ENCODE assay signal across 12 mouse cellular contexts in the genomic region with DNA sequence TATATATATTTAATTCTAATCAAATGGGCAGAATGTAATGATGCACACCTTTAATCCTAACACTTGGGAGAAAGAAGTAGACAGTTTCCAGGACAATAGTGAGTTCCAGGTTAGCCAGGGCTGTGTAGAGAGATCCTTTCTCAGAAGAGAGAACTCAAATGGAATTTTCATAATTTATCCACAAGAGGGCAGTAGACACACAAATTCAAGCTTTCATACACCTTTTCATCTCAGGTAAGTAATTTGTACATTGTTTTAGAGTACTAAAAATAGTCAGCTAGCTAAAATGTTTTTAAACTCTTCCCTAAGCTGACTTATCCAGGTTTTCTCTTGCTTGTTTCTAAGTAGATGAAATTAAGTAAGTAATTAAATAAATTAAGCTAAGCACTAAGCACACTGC. TPM values are rescaled to one million over a fixed set of nuclear protein-coding genes. Genes with fewer than 3 reads are reported as not detected.
A peak's percentile ranks its signal among the peaks of the same experiment; 100 is the strongest.
DNase-seq lines count a peak whose midpoint lies in the region; ATAC-seq and TF ChIP-seq lines count a peak whose summit lies in the region.
"Had no signal": no experiment of that assay in that cellular context is flagged by ENCODE, and none has a peak within 500 bp of the region (broad histone marks: within the 10 kb centered on the region; RNA-seq: fewer than 3 reads in every experiment).

No protein-coding gene starts in this region.

- no peaks in the 10 kb centered on the region for H3K27me3 ChIP-seq in hindbrain, embryonic 14.5 days (ENCODE audit: control insufficient read depth, insufficient read depth, low read length)
- no peaks in the 10 kb centered on the region for H3K27me3 ChIP-seq in hindbrain, embryonic 11.5 days (ENCODE audit: control insufficient read depth, insufficient read depth, low read length)
- no peaks in the 10 kb centered on the region for H3K27me3 ChIP-seq in midbrain, embryonic 14.5 days (ENCODE audit: control insufficient read depth, insufficient read depth, low read length)
- H3K27me3 ChIP-seq in midbrain, embryonic 10.5 days (ENCODE audit: low read depth, poor library complexity, severe bottlenecking): no peaks in the 10 kb centered on the region
- no peaks in the 10 kb centered on the region for H3K27me3 ChIP-seq in forebrain, embryonic 11.5 days (ENCODE audit: control insufficient read depth, insufficient read depth, low read length)
- H3K27me3 ChIP-seq: heart, embryonic 13.5 days; kidney, embryonic 15.5 days had no signal

- no peak for TF ChIP-seq CTCF in brain, embryonic 14.5 days (IDR thresholded peaks at IDR 0.05; ENCODE audit: borderline replicate concordance, extremely low read depth, insufficient read depth, insufficient read length)

- no peak overlapping the region for H3K4me3 ChIP-seq in hindbrain, embryonic 14.5 days (replicated peaks; ENCODE audit: low read length)
- H3K4me3 ChIP-seq in hindbrain, embryonic 11.5 days (ENCODE audit: low read depth, low read length): no peak overlapping the region
- no peak overlapping the region for H3K4me3 ChIP-seq in midbrain, embryonic 14.5 days (replicated peaks; ENCODE audit: low read depth, low read length)
- no peak overlapping the region for H3K4me3 ChIP-seq in midbrain, embryonic 10.5 days
- H3K4me3 ChIP-seq in forebrain, embryonic 11.5 days (ENCODE audit: low read depth, low read length): no peak overlapping the region
- H3K4me3 ChIP-seq: heart, embryonic 13.5 days; kidney, embryonic 15.5 days had no signal

- no peak overlapping the region for H3K4me2 ChIP-seq in hindbrain, embryonic 14.5 days (replicated peaks)
- no peak overlapping the region for H3K4me2 ChIP-seq in hindbrain, embryonic 11.5 days (replicated peaks; ENCODE audit: low read depth, low read length)
- no peak overlapping the region for H3K4me2 ChIP-seq in midbrain, embryonic 14.5 days (ENCODE audit: low read length)
- no peak overlapping the region for H3K4me2 ChIP-seq in forebrain, embryonic 11.5 days (ENCODE audit: low read depth, low read length, severe bottlenecking)
- H3K4me2 ChIP-seq: heart, embryonic 13.5 days; kidney, embryonic 15.5 days had no signal

- H3K4me1 ChIP-seq in hindbrain, embryonic 14.5 days (replicated peaks; ENCODE audit: control insufficient read depth, insufficient read depth, low read length): peaks cover under 1% of the 10 kb centered on the region; the same call in 1 of the 2 replicates
- H3K4me1 ChIP-seq in hindbrain, embryonic 11.5 days (replicated peaks; ENCODE audit: control insufficient read depth, insufficient read depth, low read length): no peaks in the 10 kb centered on the region; the same call in 1 of the 2 replicates
- H3K4me1 ChIP-seq in midbrain, embryonic 14.5 days (ENCODE audit: control insufficient read depth, insufficient read depth, low read length): peaks cover under 1% of the 10 kb centered on the region; the same call in 1 of the 2 replicates
- H3K4me1 ChIP-seq in midbrain, embryonic 10.5 days: peaks cover 7% of the 10 kb centered on the region
- H3K4me1 ChIP-seq in forebrain, embryonic 11.5 days (replicated peaks; ENCODE audit: control insufficient read depth, insufficient read depth, low read length): no peaks in the 10 kb centered on the region

- H3K9me3 ChIP-seq in hindbrain, embryonic 14.5 days (ENCODE audit: control insufficient read depth, low read length): no peaks in the 10 kb centered on the region
- no peaks in the 10 kb centered on the region for H3K9me3 ChIP-seq in hindbrain, embryonic 11.5 days (ENCODE audit: control insufficient read depth, low read length)
- H3K9me3 ChIP-seq in midbrain, embryonic 14.5 days (ENCODE audit: control insufficient read depth, low read length): no peaks in the 10 kb centered on the region
- H3K9me3 ChIP-seq in midbrain, embryonic 10.5 days (replicated peaks): no peaks in the 10 kb centered on the region
- H3K9me3 ChIP-seq in forebrain, embryonic 11.5 days (ENCODE audit: control insufficient read depth, low read length): no peaks in the 10 kb centered on the region
- H3K9me3 ChIP-seq: heart, embryonic 13.5 days; kidney, embryonic 15.5 days had no signal

- no peak for ATAC-seq in hindbrain, embryonic 14.5 days (ENCODE audit: low FRiP score)
- ATAC-seq in hindbrain, embryonic 11.5 days (ENCODE audit: low FRiP score): no peak
- no peak for ATAC-seq in midbrain, embryonic 14.5 days (ENCODE audit: low FRiP score, low TSS enrichment)
- no peak for ATAC-seq in forebrain, embryonic 11.5 days (replicated peaks; ENCODE audit: low FRiP score)

- H3K9ac ChIP-seq in hindbrain, embryonic 14.5 days: no peak overlapping the region
- H3K9ac ChIP-seq in hindbrain, embryonic 11.5 days (ENCODE audit: low read depth, low read length): no peak overlapping the region
- no peak overlapping the region for H3K9ac ChIP-seq in midbrain, embryonic 14.5 days (replicated peaks; ENCODE audit: low read length)
- no peak overlapping the region for H3K9ac ChIP-seq in forebrain, embryonic 11.5 days (ENCODE audit: low read length)
- H3K9ac ChIP-seq: heart, embryonic 13.5 days; kidney, embryonic 15.5 days had no signal

- peaks cover 32% of the 10 kb centered on the region for H3K36me3 ChIP-seq in hindbrain, embryonic 14.5 days (replicated peaks; ENCODE audit: control insufficient read depth, insufficient read depth)
- no peaks in the 10 kb centered on the region; the same call in 1 of the 2 replicates for H3K36me3 ChIP-seq in hindbrain, embryonic 11.5 days (ENCODE audit: control insufficient read depth, insufficient read depth, low read length)
- H3K36me3 ChIP-seq in midbrain, embryonic 14.5 days (ENCODE audit: control insufficient read depth, insufficient read depth, low read length): peaks cover 27% of the 10 kb centered on the region
- peaks cover 68% of the 10 kb centered on the region for H3K36me3 ChIP-seq in midbrain, embryonic 10.5 days
- H3K36me3 ChIP-seq in forebrain, embryonic 11.5 days (ENCODE audit: control insufficient read depth, insufficient read depth, low read length): no peaks in the 10 kb centered on the region

- no peak for TF ChIP-seq POLR2A in brain, embryonic 14.5 days (IDR thresholded peaks at IDR 0.05; ENCODE audit: borderline replicate concordance, extremely low read depth, insufficient read depth, insufficient read length, poor library complexity, severe bottlenecking)

- H3K27ac ChIP-seq in hindbrain, embryonic 14.5 days: no peak overlapping the region
- no peak overlapping the region for H3K27ac ChIP-seq in hindbrain, embryonic 11.5 days (ENCODE audit: low read depth, low read length)
- H3K27ac ChIP-seq in midbrain, embryonic 14.5 days (replicated peaks; ENCODE audit: low read depth, low read length): no peak overlapping the region
- no peak overlapping the region for H3K27ac ChIP-seq in midbrain, embryonic 10.5 days (replicated peaks)
- H3K27ac ChIP-seq in forebrain, embryonic 11.5 days (ENCODE audit: low read depth, low read length): no peak overlapping the region
- H3K27ac ChIP-seq: heart, embryonic 13.5 days; kidney, embryonic 15.5 days had no signal

- DNase-seq in hindbrain, embryonic 14.5 days (ENCODE audit: low spot score): peak; percentile 66
- no peak for DNase-seq in hindbrain, embryonic 11.5 days (ENCODE audit: low spot score)
- DNase-seq in midbrain, embryonic 14.5 days: peak; percentile 70
- no peak for DNase-seq in midbrain, embryonic 10.5 days (ENCODE audit: low spot score)
- peak; percentile 53 for DNase-seq in brain, embryonic 14.5 days (ENCODE audit: low read depth)
- no peak for DNase-seq in adrenal gland, postnatal 36 days
- DNase-seq in forebrain, embryonic 11.5 days (ENCODE audit: low spot score): no peak
- no peak for DNase-seq in yolk sac, embryonic 10.5 days (ENCODE audit: low spot score)

RNA-seq across cellular contexts. Expression of a gene that starts 6.5 kb away (rescaled TPM):
- 192 and 227 TPM in 2 replicates for polyA plus RNA-seq in hindbrain, embryonic 14.5 days (2014; fragmentation: Nextera tagmentation; extraction: Ambion mirVana)
- polyA plus RNA-seq in hindbrain, embryonic 11.5 days (2014; fragmentation: Nextera tagmentation; extraction: Ambion mirVana): 199 and 220 TPM in 2 replicates
- polyA plus RNA-seq in midbrain, embryonic 14.5 days (2014; fragmentation: Nextera tagmentation; extraction: Ambion mirVana): 205 and 227 TPM in 2 replicates
- 200 TPM in 2 replicates for polyA plus RNA-seq in midbrain, embryonic 10.5 days (2016; fragmentation: Nextera tagmentation; extraction: Ambion mirVana)
- polyA plus RNA-seq in brain, embryonic 14.5 days (2012; rRNA removed): 103 and 126 TPM in 2 replicates
- total RNA-seq in adrenal gland, postnatal 36 days (2021): 10 to 100 TPM; 83.7 to 87.3 TPM
- 211 and 223 TPM in 2 replicates for polyA plus RNA-seq in forebrain, embryonic 11.5 days (2014; fragmentation: Nextera tagmentation; extraction: Ambion mirVana)

RNA-seq across cellular contexts. Expression of a gene that starts 19.0 kb away (rescaled TPM):
- polyA plus RNA-seq in hindbrain, embryonic 14.5 days (2014; fragmentation: Nextera tagmentation; extraction: Ambion mirVana): 0.04 TPM in 1 of 2 replicates, not detected in the other
- 0.03 TPM in 1 of 2 replicates, not detected in the other for polyA plus RNA-seq in hindbrain, embryonic 11.5 days (2014; fragmentation: Nextera tagmentation; extraction: Ambion mirVana)
- polyA plus RNA-seq in midbrain, embryonic 14.5 days (2014; fragmentation: Nextera tagmentation; extraction: Ambion mirVana): not detected in 2 replicates
- polyA plus RNA-seq in midbrain, embryonic 10.5 days (2016; fragmentation: Nextera tagmentation; extraction: Ambion mirVana): not detected in 2 replicates
- polyA plus RNA-seq in brain, embryonic 14.5 days (2012; rRNA removed): not detected in 2 replicates
- total RNA-seq in adrenal gland, postnatal 36 days (2021): not detected
- not detected in 2 replicates for polyA plus RNA-seq in forebrain, embryonic 11.5 days (2014; fragmentation: Nextera tagmentation; extraction: Ambion mirVana)
- total RNA-seq: left cerebral cortex, postnatal 14 days; megakaryocyte-erythroid progenitor cell, adult 5-6 weeks had no signal
- polyA plus RNA-seq: heart, embryonic 13.5 days had no signal

RNA-seq across cellular contexts. Expression of a gene that starts 29.6 kb away (rescaled TPM):
- 72.3 and 79.1 TPM in 2 replicates for polyA plus RNA-seq in hindbrain, embryonic 14.5 days (2014; fragmentation: Nextera tagmentation; extraction: Ambion mirVana)
- polyA plus RNA-seq in hindbrain, embryonic 11.5 days (2014; fragmentation: Nextera tagmentation; extraction: Ambion mirVana): 124 and 126 TPM in 2 replicates
- 74.8 and 92.8 TPM in 2 replicates for polyA plus RNA-seq in midbrain, embryonic 14.5 days (2014; fragmentation: Nextera tagmentation; extraction: Ambion mirVana)
- 102 and 106 TPM in 2 replicates for polyA plus RNA-seq in midbrain, embryonic 10.5 days (2016; fragmentation: Nextera tagmentation; extraction: Ambion mirVana)
- polyA plus RNA-seq in brain, embryonic 14.5 days (2012; rRNA removed): 71.6 and 85.3 TPM in 2 replicates
- 100 to 1,000 TPM in 1 of 2 experiments, 10 to 100 TPM in 1; 90.7 to 114 TPM for total RNA-seq in adrenal gland, postnatal 36 days (2021)
- 110 and 120 TPM in 2 replicates for polyA plus RNA-seq in forebrain, embryonic 11.5 days (2014; fragmentation: Nextera tagmentation; extraction: Ambion mirVana)

Comparison
In these comparisons a context has a peak if more than half of its experiments do, and no peak if none do; other contexts are left out.
1. DNase-seq: peak in hindbrain, embryonic 14.5 days (single experiment), midbrain, embryonic 14.5 days (single experiment) and brain, embryonic 14.5 days (single experiment); none in hindbrain, embryonic 11.5 days (single experiment), midbrain, embryonic 10.5 days (single experiment), adrenal gland, postnatal 36 days (0 of 2), forebrain, embryonic 11.5 days (single experiment) and yolk sac, embryonic 10.5 days (single experiment).